Mouse (Mus musculus): ENCODE data around the gene Dnmt3l. TPM values are rescaled to one million over a fixed set of nuclear protein-coding genes. Genes with fewer than 3 reads are reported as not detected.

Dnmt3l gene
- total and polyA plus RNA-seq, 2 experiments: not detected

DNA sequence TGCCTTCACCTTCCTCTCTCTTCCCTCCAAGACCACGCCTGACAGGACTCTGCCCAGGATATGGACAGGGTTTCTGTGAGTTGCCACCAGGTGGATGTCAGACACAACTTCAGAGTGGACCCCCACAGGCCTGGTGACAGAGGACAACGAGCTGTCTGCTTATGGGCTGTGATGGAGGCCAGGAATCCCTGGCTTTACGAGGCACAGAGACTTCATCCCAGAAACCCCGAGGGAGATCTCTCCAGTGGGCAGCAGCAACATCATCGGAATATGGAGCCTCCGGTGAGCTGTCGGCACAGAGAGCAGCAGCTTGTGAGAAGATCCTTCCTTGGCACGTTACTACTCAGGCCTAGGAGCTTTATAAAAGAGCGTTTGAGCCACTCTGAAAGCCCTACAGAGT lies 36.1 kb downstream of the Dnmt3l start:
- no peak for DNase-seq (ENCODE audit: extremely low read depth, low read depth, low spot score)
- H3K79me2 ChIP-seq (ENCODE audit: control insufficient read depth, insufficient read depth, low read length): no peaks in the 10 kb centered on the region
- no peak for TF ChIP-seq CTCF (IDR thresholded peaks at IDR 0.05; ENCODE audit: low read depth, low read length)
- TF ChIP-seq POLR2A (IDR thresholded peaks at IDR 0.05; ENCODE audit: extremely low read depth, insufficient read depth, low read length): no peak
- WGBS: 91% methylated on average over 9 of the region's 9 CpGs
- H3K4me1 ChIP-seq (ENCODE audit: control insufficient read depth, insufficient read depth, low read length): no peaks in the 10 kb centered on the region
- no peaks in the 10 kb centered on the region for H3K36me3 ChIP-seq (ENCODE audit: control insufficient read depth, insufficient read depth, low read length)
- H3K27ac ChIP-seq (replicated peaks; ENCODE audit: insufficient read depth, low read depth, low read length): no peak overlapping the region
- H3K9ac ChIP-seq (ENCODE audit: low read depth, low read length): no peak overlapping the region
- no peaks in the 10 kb centered on the region for H3K27me3 ChIP-seq (ENCODE audit: control insufficient read depth, insufficient read depth, low read length)
- H3K4me3 ChIP-seq (ENCODE audit: insufficient read depth, low read depth, low read length): no peak overlapping the region

DNA sequence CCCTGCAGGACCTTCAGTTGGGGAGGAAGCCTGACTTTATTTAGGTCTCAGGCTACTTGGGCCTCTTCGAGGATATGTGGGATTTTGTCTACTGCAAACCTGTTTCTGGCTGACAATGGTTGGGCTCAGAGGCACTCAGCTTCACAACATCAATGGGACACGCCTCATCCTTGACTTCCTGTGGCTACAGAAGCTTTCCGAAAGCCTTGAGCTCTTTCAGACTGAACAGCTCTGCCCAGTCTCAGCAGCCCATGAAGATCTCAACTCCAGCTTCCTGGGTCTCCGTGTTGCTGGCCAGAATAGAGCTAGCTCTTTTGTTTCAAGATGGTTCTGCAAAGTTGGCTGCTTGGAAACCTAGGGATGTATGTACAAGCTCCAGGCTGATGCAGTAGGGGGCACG lies 36.5 kb downstream of the Dnmt3l start:
- WGBS: 85% methylated on average over 5 of the region's 5 CpGs
- no peaks in the 10 kb centered on the region for H3K27me3 ChIP-seq (ENCODE audit: control insufficient read depth, insufficient read depth, low read length)
- TF ChIP-seq POLR2A (IDR thresholded peaks at IDR 0.05; ENCODE audit: extremely low read depth, insufficient read depth, low read length) (no peak), CTCF (IDR thresholded peaks at IDR 0.05; ENCODE audit: low read depth, low read length) (no peak)
- no peaks in the 10 kb centered on the region for H3K36me3 ChIP-seq (ENCODE audit: control insufficient read depth, insufficient read depth, low read length)
- no peak for DNase-seq (ENCODE audit: extremely low read depth, low read depth, low spot score)
- no peak overlapping the region for H3K4me3 ChIP-seq (ENCODE audit: insufficient read depth, low read depth, low read length)
- no peaks in the 10 kb centered on the region for H3K79me2 ChIP-seq (ENCODE audit: control insufficient read depth, insufficient read depth, low read length)
- H3K4me1 ChIP-seq (ENCODE audit: control insufficient read depth, insufficient read depth, low read length): no peaks in the 10 kb centered on the region
- H3K27ac ChIP-seq (replicated peaks; ENCODE audit: insufficient read depth, low read depth, low read length): no peak overlapping the region
- no peak overlapping the region for H3K9ac ChIP-seq (ENCODE audit: low read depth, low read length)

DNA sequence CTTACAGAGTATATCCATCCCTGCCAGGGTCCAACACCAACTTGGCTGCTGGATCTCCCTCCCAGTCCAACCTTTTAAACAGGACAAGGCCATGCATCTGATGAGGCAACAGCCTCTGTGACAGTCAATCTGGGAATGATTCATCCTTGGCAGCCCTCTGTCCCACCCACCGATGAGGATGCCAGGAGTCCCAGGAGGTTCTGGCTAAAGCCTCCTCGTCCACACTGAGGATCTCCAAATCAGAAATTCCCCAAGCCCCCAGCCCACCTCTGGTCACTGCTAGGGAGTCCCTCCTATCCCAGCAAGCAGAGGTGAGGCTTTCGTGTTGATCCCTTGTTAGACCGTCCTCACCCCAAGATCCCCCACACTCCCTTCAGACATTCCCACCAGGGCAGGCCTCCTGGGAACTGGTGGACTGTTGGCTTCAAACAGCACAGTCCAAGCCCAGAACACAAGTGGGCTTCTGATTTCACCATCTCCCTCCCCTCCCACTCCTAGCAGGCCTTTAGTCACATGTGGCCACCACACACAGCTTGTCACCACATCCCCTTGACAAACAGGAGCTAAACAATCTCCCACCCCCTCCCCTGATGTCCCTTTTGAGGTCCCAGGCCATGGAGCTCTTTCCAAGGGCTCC lies 38.3 kb downstream of the Dnmt3l start:
- H3K4me3 ChIP-seq (ENCODE audit: insufficient read depth, low read depth, low read length): no peak overlapping the region
- H3K9ac ChIP-seq (ENCODE audit: low read depth, low read length): no peak overlapping the region
- no peaks in the 10 kb centered on the region for H3K36me3 ChIP-seq (ENCODE audit: control insufficient read depth, insufficient read depth, low read length)
- TF ChIP-seq CTCF (IDR thresholded peaks at IDR 0.05; ENCODE audit: low read depth, low read length) (no peak), POLR2A (IDR thresholded peaks at IDR 0.05; ENCODE audit: extremely low read depth, insufficient read depth, low read length) (no peak)
- H3K4me1 ChIP-seq (ENCODE audit: control insufficient read depth, insufficient read depth, low read length): no peaks in the 10 kb centered on the region
- DNase-seq (ENCODE audit: extremely low read depth, low read depth, low spot score): no peak
- H3K27ac ChIP-seq (replicated peaks; ENCODE audit: insufficient read depth, low read depth, low read length): no peak overlapping the region
- H3K79me2 ChIP-seq (ENCODE audit: control insufficient read depth, insufficient read depth, low read length): no peaks in the 10 kb centered on the region
- WGBS: 72% methylated on average over 4 of the region's 4 CpGs
- no peaks in the 10 kb centered on the region for H3K27me3 ChIP-seq (ENCODE audit: control insufficient read depth, insufficient read depth, low read length)

DNA sequence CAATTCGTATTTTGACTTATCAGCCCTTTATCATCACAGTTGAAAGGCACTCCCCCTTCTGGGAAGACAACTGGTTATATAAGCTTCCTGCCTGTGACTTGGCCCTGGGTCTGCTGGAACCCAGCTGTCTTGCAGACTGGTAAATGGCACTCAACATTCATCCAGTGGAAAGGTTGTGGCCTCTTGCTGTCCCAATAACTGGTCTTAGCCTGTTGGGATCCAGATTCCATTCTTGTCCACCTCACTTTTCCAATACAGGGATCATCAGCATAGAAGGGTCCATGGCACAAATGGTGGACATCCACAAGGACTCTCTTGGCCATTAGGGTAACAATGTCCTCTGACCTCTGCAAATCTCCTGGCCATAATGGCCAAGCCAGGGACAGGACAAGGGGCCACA lies 42.3 kb downstream of the Dnmt3l start:
- no peak overlapping the region for H3K9ac ChIP-seq (ENCODE audit: low read depth, low read length)
- TF ChIP-seq POLR2A (IDR thresholded peaks at IDR 0.05; ENCODE audit: extremely low read depth, insufficient read depth, low read length) (no peak), CTCF (IDR thresholded peaks at IDR 0.05; ENCODE audit: low read depth, low read length) (no peak)
- WGBS: 75% methylated on average over 1 of the region's 1 CpGs

GRCm38 (mm10) chr10:78085711-78086110 lies 44.0 kb downstream of the Dnmt3l start:
- Histone ChIP-seq H3K36me3 (ENCODE audit: control insufficient read depth, insufficient read depth, low read length) (no peaks in the 10 kb centered on the region), H3K4me3 (ENCODE audit: insufficient read depth, low read depth, low read length) (no peak overlapping the region), H3K27me3 (ENCODE audit: control insufficient read depth, insufficient read depth, low read length) (no peaks in the 10 kb centered on the region), H3K79me2 (ENCODE audit: control insufficient read depth, insufficient read depth, low read length) (no peaks in the 10 kb centered on the region), H3K27ac (replicated peaks; ENCODE audit: insufficient read depth, low read depth, low read length) (no peak overlapping the region), H3K4me1 (ENCODE audit: control insufficient read depth, insufficient read depth, low read length) (no peaks in the 10 kb centered on the region), H3K9ac (ENCODE audit: low read depth, low read length) (no peak overlapping the region)
- TF ChIP-seq CTCF (IDR thresholded peaks at IDR 0.05; ENCODE audit: low read depth, low read length) (no peak), POLR2A (IDR thresholded peaks at IDR 0.05; ENCODE audit: extremely low read depth, insufficient read depth, low read length) (no peak)
- no peak for DNase-seq (ENCODE audit: extremely low read depth, low read depth, low spot score)
- 96% methylated on average over 6 of the region's 6 CpGs for WGBS

More for the DNA sequence above, 42.3 kb downstream of the Dnmt3l start:
- Histone ChIP-seq H3K4me3 (ENCODE audit: insufficient read depth, low read depth, low read length) (no peak overlapping the region), H3K27me3 (ENCODE audit: control insufficient read depth, insufficient read depth, low read length) (no peaks in the 10 kb centered on the region), H3K79me2 (ENCODE audit: control insufficient read depth, insufficient read depth, low read length) (no peaks in the 10 kb centered on the region), H3K27ac (replicated peaks; ENCODE audit: insufficient read depth, low read depth, low read length) (no peak overlapping the region), H3K36me3 (ENCODE audit: control insufficient read depth, insufficient read depth, low read length) (no peaks in the 10 kb centered on the region), H3K4me1 (ENCODE audit: control insufficient read depth, insufficient read depth, low read length) (no peaks in the 10 kb centered on the region)
- no peak for DNase-seq (ENCODE audit: extremely low read depth, low read depth, low spot score)

DNA sequence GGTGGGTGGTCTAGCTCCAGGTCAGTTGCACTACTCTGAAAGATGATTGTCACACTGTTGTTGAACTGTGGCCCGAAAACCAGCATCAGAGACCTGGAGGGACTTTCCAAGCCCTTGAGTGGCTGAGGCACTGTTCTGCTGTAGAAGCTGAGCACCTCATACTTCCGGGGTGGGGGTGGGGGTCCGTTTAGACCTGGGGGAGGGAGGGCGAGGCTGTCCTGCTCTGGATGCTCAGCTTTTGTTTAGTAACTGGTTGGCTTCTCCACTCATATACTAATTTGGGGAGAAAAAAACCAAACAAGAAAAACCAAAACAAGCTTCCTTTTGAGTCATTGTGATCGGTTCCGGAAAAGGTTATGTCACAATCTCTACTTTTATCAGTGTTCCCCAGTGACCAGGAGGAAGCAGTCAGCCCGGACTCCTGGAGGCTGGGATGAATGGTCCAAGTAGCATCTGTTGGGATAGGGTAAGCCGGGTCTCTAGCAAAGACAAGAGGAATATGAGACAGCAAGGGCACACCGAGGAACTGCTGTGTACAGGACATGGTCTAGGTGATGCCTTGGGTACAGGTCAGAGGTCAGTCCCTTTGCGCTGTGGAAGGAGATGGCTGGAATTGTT lies 44.8 kb downstream of the Dnmt3l start:
- H3K4me3 ChIP-seq (ENCODE audit: insufficient read depth, low read depth, low read length): no peak overlapping the region

More for the DNA sequence above, 44.8 kb downstream of the Dnmt3l start:
- H3K79me2 ChIP-seq (ENCODE audit: control insufficient read depth, insufficient read depth, low read length): no peaks in the 10 kb centered on the region
- no peak overlapping the region for H3K9ac ChIP-seq (ENCODE audit: low read depth, low read length)
- H3K27ac ChIP-seq (replicated peaks; ENCODE audit: insufficient read depth, low read depth, low read length): no peak overlapping the region
- no peaks in the 10 kb centered on the region for H3K4me1 ChIP-seq (ENCODE audit: control insufficient read depth, insufficient read depth, low read length)
- 70% methylated on average over 10 of the region's 10 CpGs for WGBS
- no peak for TF ChIP-seq POLR2A (IDR thresholded peaks at IDR 0.05; ENCODE audit: extremely low read depth, insufficient read depth, low read length)
- TF ChIP-seq CTCF (IDR thresholded peaks at IDR 0.05; ENCODE audit: low read depth, low read length): no peak
- H3K27me3 ChIP-seq (ENCODE audit: control insufficient read depth, insufficient read depth, low read length): no peaks in the 10 kb centered on the region
- H3K36me3 ChIP-seq (ENCODE audit: control insufficient read depth, insufficient read depth, low read length): no peaks in the 10 kb centered on the region
- peak; percentile 23 for DNase-seq (ENCODE audit: extremely low read depth, low read depth, low spot score)

All from liver, adult 2 months (tissue).